Mouse (Mus musculus): ENCODE measurements around the gene Slco2a1.

GRCm38 (mm10) chr9:103000384-103000783 is 11.9 kb downstream of the Slco2a1 start:
- TF ChIP-seq CTCF (IDR thresholded peaks at IDR 0.05) (no peak), EP300 (IDR thresholded peaks at IDR 0.05; ENCODE audit: insufficient read depth, low read depth, low read length) (no peak)

Measured in heart, adult 2 months (tissue).